Mouse (Mus musculus) urinary bladder, postnatal 36 days (tissue): ENCODE results near the gene Hsdl1.

ENCODE experiments used
- DNase-seq, 2 experiments: peaks; one replicate each; pipeline ENCODE4 v3.0.0; 2022; ENCODE audit warnings: low spot score in 2 of 2, mixed read lengths in 1 of 2

Hsdl1 gene

GRCm38 (mm10) chr8:119574437-119575365 is at the start of gene Hsdl1, which contains the start of gene Dnaaf1:
Hsdl1 (minus strand) TSS chr8:119575183.
Dnaaf1 (plus strand) TSS chr8:119575235.
- peak; percentile 95 for DNase-seq

GRCm38 (mm10) chr8:119623744-119624143 is 48.8 kb upstream of the Hsdl1 start:
- no peak for DNase-seq

GRCm38 (mm10) chr8:119623061-119623460 is 48.1 kb upstream of the Hsdl1 start:
- no peak for DNase-seq

- no peak for DNase-seq
Measured at GRCm38 (mm10) chr8:119622555-119622954, 47.6 kb upstream of the Hsdl1 start.

GRCm38 (mm10) chr8:119620848-119621465 is 46.0 kb upstream of the Hsdl1 start:
- DNase-seq, result no peak

- DNase-seq, result no peak
Measured at GRCm38 (mm10) chr8:119620116-119620840, 45.3 kb upstream of the Hsdl1 start.

GRCm38 (mm10) chr8:119618887-119619286 is 43.9 kb upstream of the Hsdl1 start:
- DNase-seq, result no peak

GRCm38 (mm10) chr8:119617586-119617985 is 42.6 kb upstream of the Hsdl1 start:
- DNase-seq, result no peak

GRCm38 (mm10) chr8:119616811-119617210 is 41.8 kb upstream of the Hsdl1 start:
- DNase-seq, result no peak

GRCm38 (mm10) chr8:119616358-119616757 is 41.4 kb upstream of the Hsdl1 start:
- no peak for DNase-seq

- no peak for DNase-seq
Measured at GRCm38 (mm10) chr8:119615096-119615495, 40.1 kb upstream of the Hsdl1 start.

- no peak for DNase-seq
Measured at GRCm38 (mm10) chr8:119612471-119612870, 37.5 kb upstream of the Hsdl1 start, which contains the start of gene Adad2. Adad2 (plus strand) TSS chr8:119612747.

GRCm38 (mm10) chr8:119606224-119606623 is 31.2 kb upstream of the Hsdl1 start:
- no peak for DNase-seq

GRCm38 (mm10) chr8:119604996-119605395 is 30.0 kb upstream of the Hsdl1 start, which contains the start of gene Taf1c:
Taf1c (minus strand) TSS chr8:119605222.
- peak; percentile 88 to 93 for DNase-seq

GRCm38 (mm10) chr8:119604398-119604803 is 29.4 kb upstream of the Hsdl1 start:
- no peak for DNase-seq

- DNase-seq, result no peak
Measured at GRCm38 (mm10) chr8:119603771-119604170, 28.8 kb upstream of the Hsdl1 start.

- DNase-seq, result no peak
Measured at GRCm38 (mm10) chr8:119591456-119591855, 16.5 kb upstream of the Hsdl1 start.

GRCm38 (mm10) chr8:119590348-119590747 is 15.4 kb upstream of the Hsdl1 start:
- no peak for DNase-seq

GRCm38 (mm10) chr8:119588844-119589243 is 13.9 kb upstream of the Hsdl1 start:
- DNase-seq, result no peak

GRCm38 (mm10) chr8:119588321-119588720 is 13.3 kb upstream of the Hsdl1 start:
- DNase-seq, result no peak

GRCm38 (mm10) chr8:119585901-119586300 is 10.9 kb upstream of the Hsdl1 start:
- no peak for DNase-seq
